Mouse (Mus musculus) midbrain, embryonic 13.5 days (tissue): ENCODE measurements at regions not wholly inside any gene's neighbourhood (a gene's known extent, or its start where the extent isn't known, plus 50 kb on each side); places are given as distances from the start of the nearest gene placed in this dataset.

Experiments
- ATAC-seq: fragments of 200-750 bp; cut with Nextera tagmentation; 2 replicates; pipeline ENCODE4 v1.8.0; 2017; ENCODE audit warnings: mild to moderate bottlenecking, moderate TSS enrichment, moderate library complexity
- H3K27ac ChIP-seq: fragments of 300-500 bp; sonication (generic); 2 replicates; pipeline ENCODE4 v1.5.1; 2015; ENCODE audit warnings: inconsistent platforms, mild to moderate bottlenecking, moderate library complexity
- H3K27me3 ChIP-seq: fragments of 300-500 bp; sonication (generic); 2 replicates; pipeline ENCODE4 v1.6.1; 2015; ENCODE audit warnings: mild to moderate bottlenecking, inconsistent platforms
- H3K36me3 ChIP-seq: fragments of 300-500 bp; sonication (generic); 2 replicates; pipeline ENCODE4 v1.6.1; 2015; ENCODE audit warnings: mild to moderate bottlenecking, inconsistent platforms
- H3K4me1 ChIP-seq: fragments of 300-500 bp; sonication (generic); replicated peaks from 2 replicates; pipeline ENCODE4 v1.6.1; 2015; ENCODE audit warnings: inconsistent platforms
- H3K4me2 ChIP-seq: fragments of 300-500 bp; sonication (generic); replicated peaks from 2 replicates; pipeline ENCODE4 v1.6.1; 2015; ENCODE audit warnings: moderate library complexity, mild to moderate bottlenecking, inconsistent platforms
- H3K4me3 ChIP-seq: fragments of 300-500 bp; sonication (generic); replicated peaks from 2 replicates; pipeline ENCODE4 v1.5.1; 2015; ENCODE audit warnings: mild to moderate bottlenecking, inconsistent platforms
- H3K9ac ChIP-seq: fragments of 300-500 bp; sonication (generic); replicated peaks from 2 replicates; pipeline ENCODE4 v1.6.1; 2015; ENCODE audit warnings: mild to moderate bottlenecking, inconsistent platforms
- H3K9me3 ChIP-seq: fragments of 300-500 bp; sonication (generic); 2 replicates; pipeline ENCODE4 v1.6.1; 2016; ENCODE audit warnings: mild to moderate bottlenecking, inconsistent platforms
- WGBS: fragments of 180-500 bp; shearing (Covaris S2); methylation state at CpG from one replicate; pipeline ENCODE4 v1.1.7; 2015; 5-methylcytosine and 5-hydroxymethylcytosine counted together

DNA sequence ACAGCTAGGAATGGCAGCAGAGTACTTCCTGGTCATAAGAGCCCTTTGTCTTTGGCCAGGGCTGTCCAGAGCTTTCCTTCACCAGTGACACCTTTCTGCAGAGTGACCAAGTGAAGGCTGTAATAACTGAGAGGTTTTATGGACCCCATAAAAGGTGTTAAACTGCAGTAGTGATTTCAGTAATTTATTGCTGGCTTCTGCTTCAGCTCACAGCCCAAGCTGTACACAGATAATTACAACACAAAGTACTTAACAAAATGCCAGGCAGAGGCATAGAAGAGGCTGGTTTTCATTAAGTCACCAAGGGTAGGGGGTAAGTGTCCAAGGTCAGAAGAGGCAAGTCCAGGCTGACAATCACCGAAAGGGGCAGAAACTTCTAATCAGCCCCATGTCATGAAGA, 83.8 kb downstream of the Eif4e start:
- ATAC-seq: no peak
- H3K27me3 ChIP-seq: no peaks in the 10 kb centered on the region
- 92% methylated on average over 1 of the region's 1 CpGs for WGBS
- H3K9me3 ChIP-seq: no peaks in the 10 kb centered on the region
- H3K4me1 ChIP-seq: 0 out of 2 replicates have a peak, but pooled peaks cover 4% of the 10 kb centered on the region
- H3K4me3 ChIP-seq: no peak overlapping the region
- H3K36me3 ChIP-seq: no peaks in the 10 kb centered on the region
- no peak overlapping the region for H3K4me2 ChIP-seq
- H3K9ac ChIP-seq: no peak overlapping the region
- no peak overlapping the region for H3K27ac ChIP-seq

- H3K27ac ChIP-seq: no peak overlapping the region
- no peaks in the 10 kb centered on the region for H3K36me3 ChIP-seq
- ATAC-seq: no peak
- H3K4me1 ChIP-seq: 0 out of 2 replicates have a peak, but pooled peaks cover 4% of the 10 kb centered on the region
- no peaks in the 10 kb centered on the region for H3K9me3 ChIP-seq
- no peak overlapping the region for H3K4me3 ChIP-seq
- H3K27me3 ChIP-seq: no peaks in the 10 kb centered on the region
- H3K9ac ChIP-seq: no peak overlapping the region
- 78% methylated on average over 9 of the region's 9 CpGs for WGBS
- H3K4me2 ChIP-seq: no peak overlapping the region
Observed at GRCm38 (mm10) chr3:138612884-138613653, 87.1 kb downstream of the Eif4e start.

DNA sequence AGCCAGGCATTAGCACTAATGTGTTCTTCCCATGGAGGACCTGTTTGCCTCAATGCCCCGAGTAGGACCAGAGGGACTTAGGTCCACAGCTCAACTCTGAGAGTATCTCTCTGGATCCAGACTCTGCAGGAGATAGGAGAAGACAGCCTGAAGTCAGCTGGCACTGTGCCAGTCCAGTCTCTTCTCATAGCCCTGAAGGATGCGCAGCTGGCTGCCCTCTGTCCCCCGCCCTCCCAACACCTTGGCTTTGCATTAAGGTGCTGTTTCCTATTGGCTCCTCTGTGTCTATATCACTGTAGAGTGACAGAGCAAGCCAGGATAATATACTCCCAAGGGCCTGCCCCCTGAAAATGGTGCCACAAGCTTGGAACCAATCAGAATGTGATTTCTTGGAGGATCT, 87.7 kb downstream of the Eif4e start:
- Histone ChIP-seq H3K4me1 (0 out of 2 replicates have a peak, but pooled peaks cover 4% of the 10 kb centered on the region), H3K4me3 (no peak overlapping the region), H3K27me3 (no peaks in the 10 kb centered on the region), H3K9me3 (no peaks in the 10 kb centered on the region), H3K4me2 (no peak overlapping the region), H3K27ac (no peak overlapping the region), H3K36me3 (no peaks in the 10 kb centered on the region), H3K9ac (no peak overlapping the region)
- WGBS: 88% methylated on average over 3 of the region's 3 CpGs
- ATAC-seq: no peak

DNA sequence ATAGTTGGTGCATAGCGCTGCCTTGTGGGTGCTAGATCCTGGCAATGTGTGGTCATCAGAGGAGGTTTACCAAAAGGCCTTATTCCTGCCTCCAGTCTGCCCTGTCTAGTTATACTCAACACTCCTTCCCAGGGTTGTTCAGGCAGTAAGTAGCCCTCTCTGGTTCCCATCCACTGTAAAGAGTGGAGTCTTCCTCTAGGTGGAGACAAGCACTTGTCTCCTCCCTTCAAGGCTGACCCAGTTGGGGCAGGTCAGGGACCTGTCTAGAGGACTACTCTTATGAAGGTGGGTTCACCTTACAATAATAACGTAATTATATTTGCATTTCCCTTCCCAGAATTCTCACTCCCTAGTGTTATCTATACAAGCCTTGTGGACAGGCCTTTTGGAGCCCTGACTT, 88.9 kb downstream of the Eif4e start:
- H3K4me2 ChIP-seq: no peak overlapping the region
- no peak overlapping the region for H3K4me3 ChIP-seq
- no peaks in the 10 kb centered on the region for H3K9me3 ChIP-seq
- H3K36me3 ChIP-seq: no peaks in the 10 kb centered on the region
- H3K4me1 ChIP-seq: no peaks in the 10 kb centered on the region
- H3K27me3 ChIP-seq: no peaks in the 10 kb centered on the region
- no peak for ATAC-seq
- no peak overlapping the region for H3K9ac ChIP-seq
- 89% methylated on average over 2 of the region's 2 CpGs for WGBS
- no peak overlapping the region for H3K27ac ChIP-seq

- H3K4me1 ChIP-seq: no peaks in the 10 kb centered on the region
- ATAC-seq: no peak
- WGBS: 88% methylated on average over 4 of the region's 4 CpGs
- no peaks in the 10 kb centered on the region for H3K36me3 ChIP-seq
- no peaks in the 10 kb centered on the region for H3K9me3 ChIP-seq
- no peak overlapping the region for H3K4me2 ChIP-seq
- H3K27ac ChIP-seq: no peak overlapping the region
- H3K4me3 ChIP-seq: no peak overlapping the region
- H3K9ac ChIP-seq: no peak overlapping the region
- H3K27me3 ChIP-seq: no peaks in the 10 kb centered on the region
Observed at GRCm38 (mm10) chr3:138620263-138620662, 94.3 kb downstream of the Eif4e start.

DNA sequence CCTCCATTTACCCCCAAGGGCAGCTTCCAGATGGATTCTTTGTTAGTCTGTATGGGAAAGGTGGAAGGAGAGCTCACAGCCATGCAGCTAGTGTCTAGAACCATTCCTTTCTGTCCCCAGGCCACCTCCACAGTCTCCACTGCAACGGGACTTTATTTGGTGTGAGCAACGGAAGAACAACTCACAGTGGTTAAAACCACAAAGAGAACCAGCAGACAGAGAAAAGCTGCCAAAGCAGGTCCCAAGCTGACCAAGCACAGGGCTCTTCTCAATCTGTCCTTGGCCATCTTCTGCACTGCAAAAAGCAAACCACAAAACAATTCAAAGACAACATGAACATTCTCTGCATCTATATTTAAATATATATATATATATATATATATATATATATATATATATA, 98.1 kb downstream of the Eif4e start:
- no peaks in the 10 kb centered on the region for H3K36me3 ChIP-seq
- no peaks in the 10 kb centered on the region for H3K9me3 ChIP-seq
- no peak overlapping the region for H3K27ac ChIP-seq
- H3K27me3 ChIP-seq: no peaks in the 10 kb centered on the region
- H3K4me2 ChIP-seq: no peak overlapping the region
- ATAC-seq: no peak
- H3K4me1 ChIP-seq: no peaks in the 10 kb centered on the region
- H3K4me3 ChIP-seq: no peak overlapping the region
- WGBS: 81% methylated on average over 2 of the region's 2 CpGs
- H3K9ac ChIP-seq: no peak overlapping the region

DNA sequence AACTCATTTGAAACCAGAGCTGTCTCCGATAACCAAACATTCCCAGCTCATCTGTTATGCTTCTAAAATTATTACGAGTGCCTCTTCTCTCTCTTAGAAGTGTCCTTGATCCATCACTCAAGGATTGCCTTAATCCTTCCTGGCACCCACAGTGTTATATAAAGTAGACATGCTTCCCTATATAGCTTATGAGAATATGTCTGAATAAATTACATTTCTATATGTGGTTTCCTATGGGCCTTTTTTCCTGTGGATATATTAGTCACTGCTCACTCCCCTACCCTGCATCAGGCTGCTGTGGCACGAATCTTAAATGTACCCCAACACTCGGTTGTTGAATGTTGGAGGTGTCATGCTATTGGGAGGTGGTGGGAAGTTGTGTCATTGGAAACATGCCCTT, 100.3 kb downstream of the Eif4e start:
- 86% methylated on average over 4 of the region's 4 CpGs for WGBS

DNA sequence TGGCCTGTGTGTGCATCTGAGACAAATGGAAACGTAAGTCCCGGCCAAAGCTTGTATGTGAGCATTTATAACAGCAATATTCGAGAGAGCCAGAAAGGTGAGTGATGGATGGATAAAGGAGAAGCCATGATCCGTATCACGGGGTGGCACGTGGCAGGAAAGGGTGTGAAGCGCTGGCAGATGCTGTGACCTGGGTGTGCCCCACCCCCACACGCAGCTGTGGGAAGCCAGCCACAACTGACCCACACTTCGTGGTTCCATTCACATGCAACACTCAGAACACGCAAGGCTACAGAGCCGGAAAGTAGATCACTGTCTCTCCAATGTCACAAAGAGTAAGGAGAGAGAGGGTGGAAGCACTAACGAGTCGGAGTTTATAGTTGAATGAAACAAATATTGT, 104.3 kb downstream of the Eif4e start:
- Histone ChIP-seq H3K9ac (no peak overlapping the region), H3K36me3 (no peaks in the 10 kb centered on the region), H3K4me2 (no peak overlapping the region), H3K9me3 (no peaks in the 10 kb centered on the region), H3K27me3 (no peaks in the 10 kb centered on the region), H3K4me3 (no peak overlapping the region), H3K4me1 (no peaks in the 10 kb centered on the region), H3K27ac (no peak overlapping the region)
- ATAC-seq: no peak
- 91% methylated on average over 13 of the region's 13 CpGs for WGBS

More for the DNA sequence above, 100.3 kb downstream of the Eif4e start:
- Histone ChIP-seq H3K9me3 (no peaks in the 10 kb centered on the region), H3K4me3 (no peak overlapping the region), H3K36me3 (no peaks in the 10 kb centered on the region), H3K4me2 (no peak overlapping the region), H3K27me3 (no peaks in the 10 kb centered on the region), H3K27ac (no peak overlapping the region), H3K9ac (no peak overlapping the region), H3K4me1 (no peaks in the 10 kb centered on the region)
- ATAC-seq: no peak

DNA sequence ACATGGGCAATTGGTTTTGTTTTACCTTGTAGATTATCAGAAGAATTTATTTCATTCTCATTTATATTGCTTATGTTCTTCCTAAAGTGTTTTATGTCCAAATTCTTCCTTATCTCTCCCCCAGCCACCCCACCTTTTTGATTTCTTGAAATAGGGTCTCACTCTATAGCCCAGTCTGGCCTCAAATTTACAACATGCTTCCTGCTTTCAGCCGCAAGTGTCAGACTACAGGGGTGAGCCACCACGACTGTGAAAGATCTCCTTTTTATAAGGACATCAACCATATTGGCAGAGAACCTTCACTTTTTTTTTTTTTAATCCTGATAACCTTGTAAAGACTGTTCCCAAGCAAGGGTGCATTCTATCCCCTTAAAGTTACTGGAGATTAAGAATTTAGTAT, 106.1 kb downstream of the Eif4e start:
- Histone ChIP-seq H3K4me1 (no peaks in the 10 kb centered on the region), H3K4me3 (no peak overlapping the region), H3K36me3 (no peaks in the 10 kb centered on the region), H3K27ac (no peak overlapping the region), H3K9ac (no peak overlapping the region), H3K9me3 (no peaks in the 10 kb centered on the region), H3K4me2 (no peak overlapping the region), H3K27me3 (no peaks in the 10 kb centered on the region)
- ATAC-seq: no peak
- WGBS: 73% methylated on average over 2 of the region's 2 CpGs

DNA sequence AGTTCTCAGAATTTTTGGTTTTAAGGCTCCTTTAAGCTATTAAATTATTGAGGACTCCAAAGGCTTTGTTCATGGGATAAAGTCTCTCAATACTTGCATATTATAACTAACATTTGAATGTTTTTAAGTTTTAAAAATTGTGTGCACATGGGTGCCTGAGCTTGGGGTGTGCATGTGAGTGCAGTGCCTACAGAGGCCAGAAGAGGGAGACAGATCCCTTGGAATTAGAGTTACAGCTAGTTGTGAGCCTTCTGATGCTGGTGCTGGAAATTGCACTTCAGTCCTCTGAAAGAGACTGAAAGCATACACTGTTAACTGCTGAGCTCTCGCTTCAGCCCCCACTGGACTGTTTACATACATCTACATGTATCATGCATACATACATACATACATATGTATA, 100.0 kb upstream of the Tspan5 start:
- Histone ChIP-seq H3K9me3 (no peaks in the 10 kb centered on the region), H3K36me3 (no peaks in the 10 kb centered on the region), H3K27ac (no peak overlapping the region), H3K9ac (no peak overlapping the region), H3K4me1 (peaks cover 22% of the 10 kb centered on the region), H3K27me3 (no peaks in the 10 kb centered on the region), H3K4me2 (no peak overlapping the region), H3K4me3 (no peak overlapping the region)
- WGBS: 100% methylated on average over 1 of the region's 1 CpGs
- ATAC-seq: no peak

DNA sequence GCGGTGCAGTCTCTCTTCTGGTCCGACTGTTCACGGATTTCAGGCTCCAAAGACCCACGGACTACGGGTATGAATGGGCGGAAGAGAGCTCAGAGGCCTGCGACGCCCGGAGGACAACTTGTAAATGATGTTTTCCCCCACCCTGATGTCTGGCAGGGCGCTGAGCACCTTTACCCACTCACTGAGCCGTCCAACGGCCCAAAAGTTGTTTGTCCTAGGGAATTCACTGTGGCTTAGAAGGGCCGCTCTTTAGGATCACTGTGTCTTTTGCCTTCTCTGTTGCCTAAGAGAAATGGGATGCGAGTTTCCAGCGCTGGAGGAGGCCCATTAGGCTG, 98.1 kb upstream of the Tspan5 start:
- 13% methylated on average over 15 of the region's 15 CpGs for WGBS
- no peaks in the 10 kb centered on the region for H3K27me3 ChIP-seq
- H3K4me2 ChIP-seq: peak overlapping the region; percentile 57
- H3K36me3 ChIP-seq: no peaks in the 10 kb centered on the region
- H3K9ac ChIP-seq: peak overlapping the region; percentile 47; the same call in 1 of the 2 replicates
- 0 out of 2 replicates have a peak, but pooled peaks have one; percentile 5 for ATAC-seq
- H3K9me3 ChIP-seq: no peaks in the 10 kb centered on the region
- peaks cover 22% of the 10 kb centered on the region for H3K4me1 ChIP-seq
- H3K27ac ChIP-seq: peak overlapping the region; percentile 80
- peak overlapping the region; percentile 31 for H3K4me3 ChIP-seq

DNA sequence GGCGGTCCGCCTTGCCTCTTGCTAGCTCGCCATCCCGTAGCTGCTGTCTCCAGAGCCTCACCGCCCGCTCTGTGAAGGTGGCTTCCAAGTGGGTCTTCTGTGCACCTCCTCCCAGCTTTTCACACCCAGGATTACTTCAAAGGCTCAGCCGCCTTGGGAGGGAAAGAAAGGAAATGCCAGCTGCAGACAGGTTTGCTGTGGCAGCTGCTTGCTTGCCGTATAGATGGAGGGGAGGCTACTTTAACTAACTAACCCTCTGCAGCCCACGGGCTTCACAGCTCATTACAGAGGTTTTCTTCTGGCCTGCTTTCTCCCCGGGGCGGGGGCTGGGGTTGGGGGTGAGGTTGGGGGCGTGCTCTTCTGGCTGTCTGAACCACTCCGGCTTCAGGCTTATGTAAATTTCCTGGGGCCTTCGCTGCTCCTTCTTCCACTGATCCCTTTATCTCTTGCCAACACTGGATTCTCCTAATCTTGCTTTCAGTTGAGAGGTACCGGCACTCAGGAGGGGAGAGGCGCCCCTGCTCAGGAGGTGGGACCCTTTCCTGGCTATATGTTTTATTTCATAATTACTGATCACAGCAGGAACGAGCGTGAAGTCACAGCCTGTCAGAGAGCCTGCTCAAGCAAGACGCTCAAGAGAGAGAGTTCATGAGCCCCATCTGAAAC, 97.6 kb upstream of the Tspan5 start:
- ATAC-seq: peak; percentile 95
- under 1% methylated on average over 19 of the region's 19 CpGs for WGBS
- no peaks in the 10 kb centered on the region for H3K27me3 ChIP-seq
- H3K9ac ChIP-seq: peak overlapping the region; percentile 47
- H3K27ac ChIP-seq: peak overlapping the region; percentile 80
- H3K36me3 ChIP-seq: no peaks in the 10 kb centered on the region
- peak overlapping the region; percentile 57 for H3K4me2 ChIP-seq
- H3K9me3 ChIP-seq: no peaks in the 10 kb centered on the region
- H3K4me1 ChIP-seq: peaks cover 22% of the 10 kb centered on the region
- H3K4me3 ChIP-seq: peak overlapping the region; percentile 31
